ENCODE assay signal across 12 mouse cellular contexts in the genomic region with DNA sequence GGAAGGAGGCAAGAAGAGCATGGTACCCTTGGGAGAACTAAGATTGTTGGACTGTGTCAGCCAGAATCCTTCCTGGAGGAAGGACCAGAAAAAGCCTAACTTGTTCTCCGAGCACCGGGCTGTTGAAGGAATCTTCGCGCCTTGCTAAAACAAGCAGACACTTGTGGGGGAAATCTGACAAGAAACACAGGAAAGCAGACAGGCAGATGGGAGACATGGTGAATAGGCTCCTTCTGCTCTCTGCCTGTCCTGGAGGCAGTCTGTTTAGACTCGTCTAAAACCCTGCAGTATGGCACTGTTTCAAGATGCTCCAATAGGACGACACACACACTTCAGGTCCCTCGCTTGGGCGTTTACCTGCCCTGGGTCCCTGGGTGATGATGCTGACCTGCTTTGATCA. TPM values are rescaled to one million over a fixed set of nuclear protein-coding genes. Genes with fewer than 3 reads are reported as not detected.
A peak's percentile ranks its signal among the peaks of the same experiment; 100 is the strongest.
DNase-seq lines count a peak whose midpoint lies in the region; ATAC-seq and TF ChIP-seq lines count a peak whose summit lies in the region.
"Had no signal": no experiment of that assay in that cellular context is flagged by ENCODE, and none has a peak within 500 bp of the region (broad histone marks: within the 10 kb centered on the region; RNA-seq: fewer than 3 reads in every experiment).

No protein-coding gene starts in this region.

- no peak overlapping the region for H3K4me3 ChIP-seq in forebrain, embryonic 14.5 days (ENCODE audit: low read depth, low read length)
- no peak overlapping the region for H3K4me3 ChIP-seq in forebrain, embryonic 10.5 days
- no peak overlapping the region for H3K4me3 ChIP-seq in limb, embryonic 12.5 days (replicated peaks)
- H3K4me3 ChIP-seq in limb, embryonic 10.5 days, result no peak overlapping the region
- H3K4me3 ChIP-seq in forebrain, postnatal 0 days (ENCODE audit: low read depth, low read length), result no peak overlapping the region
- H3K4me3 ChIP-seq in limb, embryonic 14.5 days (replicated peaks; ENCODE audit: low read length), result no peak overlapping the region
- H3K4me3 ChIP-seq: hindbrain, embryonic 15.5 days; myocyte had no signal

- no peaks in the 10 kb centered on the region for H3K27me3 ChIP-seq in forebrain, embryonic 14.5 days (replicated peaks; ENCODE audit: control insufficient read depth, insufficient read depth, low read length)
- no peaks in the 10 kb centered on the region for H3K27me3 ChIP-seq in forebrain, embryonic 10.5 days (ENCODE audit: poor library complexity, severe bottlenecking)
- H3K27me3 ChIP-seq in limb, embryonic 12.5 days, result no peaks in the 10 kb centered on the region
- no peaks in the 10 kb centered on the region for H3K27me3 ChIP-seq in limb, embryonic 10.5 days (ENCODE audit: low read depth, poor library complexity, severe bottlenecking)
- no peaks in the 10 kb centered on the region for H3K27me3 ChIP-seq in forebrain, postnatal 0 days (ENCODE audit: insufficient read depth, low read length)
- no peaks in the 10 kb centered on the region for H3K27me3 ChIP-seq in limb, embryonic 14.5 days (ENCODE audit: control insufficient read depth, insufficient read depth, low read length)
- H3K27me3 ChIP-seq: hindbrain, embryonic 15.5 days had no signal

- H3K36me3 ChIP-seq in forebrain, embryonic 14.5 days (ENCODE audit: control insufficient read depth, insufficient read depth, low read length), result peaks cover 46% of the 10 kb centered on the region
- H3K36me3 ChIP-seq in forebrain, embryonic 10.5 days (replicated peaks), result peaks cover 50% of the 10 kb centered on the region
- H3K36me3 ChIP-seq in limb, embryonic 12.5 days, result peaks cover 48% of the 10 kb centered on the region
- H3K36me3 ChIP-seq in limb, embryonic 10.5 days, result peaks cover 48% of the 10 kb centered on the region
- H3K36me3 ChIP-seq in forebrain, postnatal 0 days (ENCODE audit: insufficient read depth), result peaks cover 45% of the 10 kb centered on the region
- H3K36me3 ChIP-seq in limb, embryonic 14.5 days (ENCODE audit: control insufficient read depth, insufficient read depth, low read length), result peaks cover 46% of the 10 kb centered on the region

- TF ChIP-seq POLR2A in limb, embryonic 14.5 days (IDR thresholded peaks at IDR 0.05; ENCODE audit: borderline replicate concordance, extremely low read depth, insufficient read depth, insufficient read length), result no peak

- no peak overlapping the region for H3K9ac ChIP-seq in forebrain, embryonic 14.5 days (ENCODE audit: low read length)
- no peak overlapping the region for H3K9ac ChIP-seq in limb, embryonic 12.5 days (replicated peaks)
- H3K9ac ChIP-seq in forebrain, postnatal 0 days, result no peak overlapping the region
- H3K9ac ChIP-seq in limb, embryonic 14.5 days (ENCODE audit: low read depth, low read length, severe bottlenecking), result no peak overlapping the region
- H3K9ac ChIP-seq: hindbrain, embryonic 15.5 days had no signal

- WGBS in forebrain, embryonic 14.5 days, result 86% methylated on average over 8 of the region's 8 CpGs
- 85% methylated on average over 8 of the region's 8 CpGs for WGBS in forebrain, embryonic 10.5 days
- 76% methylated on average over 8 of the region's 8 CpGs for WGBS in limb, embryonic 12.5 days
- 80% methylated on average over 8 of the region's 8 CpGs for WGBS in limb, embryonic 10.5 days
- 58% methylated on average over 8 of the region's 8 CpGs for WGBS in forebrain, postnatal 0 days
- WGBS in limb, embryonic 14.5 days, result 63% methylated on average over 8 of the region's 8 CpGs

- H3K4me1 ChIP-seq in forebrain, embryonic 14.5 days (ENCODE audit: control insufficient read depth, insufficient read depth, low read length), result no peaks in the 10 kb centered on the region
- peaks cover 30% of the 10 kb centered on the region for H3K4me1 ChIP-seq in forebrain, embryonic 10.5 days
- peaks cover 5% of the 10 kb centered on the region; the same call in 1 of the 2 replicates for H3K4me1 ChIP-seq in limb, embryonic 12.5 days (replicated peaks)
- 0 out of 2 replicates have a peak, but pooled peaks cover 24% of the 10 kb centered on the region for H3K4me1 ChIP-seq in limb, embryonic 10.5 days
- no peaks in the 10 kb centered on the region for H3K4me1 ChIP-seq in forebrain, postnatal 0 days (ENCODE audit: insufficient read depth)
- peaks cover 8% of the 10 kb centered on the region; the same call in 1 of the 2 replicates for H3K4me1 ChIP-seq in limb, embryonic 14.5 days (ENCODE audit: control insufficient read depth, insufficient read depth, low read length)
- H3K4me1 ChIP-seq: hindbrain, embryonic 15.5 days had no signal

- peak; percentile 31 for DNase-seq in forebrain, embryonic 14.5 days (ENCODE audit: low spot score)
- DNase-seq in forebrain, embryonic 10.5 days (ENCODE audit: extremely low spot score, low spot score), result no peak
- no peak for DNase-seq in limb, embryonic 10.5 days (ENCODE audit: low spot score)
- peak; percentile 55 for DNase-seq in forebrain, postnatal 0 days
- DNase-seq in limb, embryonic 14.5 days (ENCODE audit: low spot score), result no peak
- no peak for DNase-seq in cerebellum, postnatal 4 days (ENCODE audit: low spot score in 2 of 2)
- DNase-seq: adrenal gland, postnatal 36 days; liver had no signal

- H3K4me2 ChIP-seq in forebrain, embryonic 14.5 days (ENCODE audit: low read length), result no peak overlapping the region
- no peak overlapping the region for H3K4me2 ChIP-seq in limb, embryonic 12.5 days
- no peak overlapping the region for H3K4me2 ChIP-seq in forebrain, postnatal 0 days (ENCODE audit: low read depth)
- no peak overlapping the region for H3K4me2 ChIP-seq in limb, embryonic 14.5 days (replicated peaks; ENCODE audit: low read depth, low read length, severe bottlenecking)
- H3K4me2 ChIP-seq: hindbrain, embryonic 15.5 days had no signal

- TF ChIP-seq CTCF in forebrain, postnatal 0 days (IDR thresholded peaks at IDR 0.05; ENCODE audit: low read depth), result no peak

- no peak overlapping the region for H3K27ac ChIP-seq in forebrain, embryonic 14.5 days (ENCODE audit: low read depth, low read length)
- H3K27ac ChIP-seq in forebrain, embryonic 10.5 days, result no peak overlapping the region
- H3K27ac ChIP-seq in limb, embryonic 12.5 days, result peak overlapping the region; percentile 13; the same call in 1 of the 2 replicates
- no peak overlapping the region for H3K27ac ChIP-seq in limb, embryonic 10.5 days
- peak overlapping the region; percentile 62 for H3K27ac ChIP-seq in forebrain, postnatal 0 days (ENCODE audit: low read depth, low read length)
- 0 out of 2 replicates have a peak overlapping the region, but pooled peaks have one; percentile 22 for H3K27ac ChIP-seq in limb, embryonic 14.5 days (replicated peaks; ENCODE audit: low read depth, low read length)
- H3K27ac ChIP-seq: hindbrain, embryonic 15.5 days had no signal

- H3K9me3 ChIP-seq in forebrain, embryonic 14.5 days (replicated peaks; ENCODE audit: control insufficient read depth, low read length), result no peaks in the 10 kb centered on the region
- no peaks in the 10 kb centered on the region for H3K9me3 ChIP-seq in forebrain, embryonic 10.5 days
- H3K9me3 ChIP-seq in limb, embryonic 12.5 days, result no peaks in the 10 kb centered on the region
- no peaks in the 10 kb centered on the region for H3K9me3 ChIP-seq in limb, embryonic 10.5 days (replicated peaks)
- H3K9me3 ChIP-seq in forebrain, postnatal 0 days (ENCODE audit: low read length), result no peaks in the 10 kb centered on the region
- H3K9me3 ChIP-seq in limb, embryonic 14.5 days (ENCODE audit: control insufficient read depth, low read length), result no peaks in the 10 kb centered on the region
- H3K9me3 ChIP-seq: hindbrain, embryonic 15.5 days had no signal

- ATAC-seq in forebrain, embryonic 14.5 days, result peak; percentile 40; the same call in 1 of the 2 replicates
- ATAC-seq in limb, embryonic 12.5 days (ENCODE audit: insufficient number of reproducible peaks, insufficient read depth, low FRiP score, low TSS enrichment, low read depth), result no peak
- peak; percentile 60 for ATAC-seq in forebrain, postnatal 0 days
- ATAC-seq in limb, embryonic 14.5 days (ENCODE audit: low FRiP score, low read depth), result no peak
- no peak for ATAC-seq in megakaryocyte progenitor cell, adult 5-6 weeks (replicated peaks; ENCODE audit: poor library complexity)

RNA-seq across cellular contexts. Expression of a gene that starts 32.3 kb away (rescaled TPM):
- 1.6 and 1.7 TPM in 2 replicates for polyA plus RNA-seq in forebrain, embryonic 14.5 days (2014; fragmentation: Nextera tagmentation; extraction: Ambion mirVana)
- 9.6 and 11.8 TPM in 2 replicates for polyA plus RNA-seq in forebrain, embryonic 10.5 days (2016; fragmentation: Nextera tagmentation; extraction: Ambion mirVana)
- polyA plus RNA-seq in limb, embryonic 12.5 days (2016; fragmentation: Nextera tagmentation; extraction: Ambion mirVana), result 21.7 and 23.3 TPM in 2 replicates
- polyA plus RNA-seq in limb, embryonic 10.5 days (2016; fragmentation: Nextera tagmentation; extraction: Ambion mirVana), result 14.4 and 20.4 TPM in 2 replicates
- total RNA-seq in forebrain, postnatal 0 days (2014; rRNA removed), result 1.2 and 1.7 TPM in 2 replicates
- 2.3 TPM in 2 replicates for polyA plus RNA-seq in forebrain, postnatal 0 days (2015; fragmentation: Nextera tagmentation; extraction: Ambion mirVana)
- polyA plus RNA-seq in limb, embryonic 14.5 days (2012; rRNA removed), result 18.0 and 22.0 TPM in 2 replicates
- 25.1 and 27.9 TPM in 2 replicates for polyA plus RNA-seq in limb, embryonic 14.5 days (2014; fragmentation: Nextera tagmentation; extraction: Ambion mirVana)
- total RNA-seq in megakaryocyte progenitor cell, adult 5-6 weeks (2015), result 13.7 and 26.0 TPM in 2 replicates
- total RNA-seq in megakaryocyte progenitor cell, adult 5-6 weeks (2017), result 13.3 and 14.7 TPM in 2 replicates

RNA-seq across cellular contexts. Expression of a gene that starts 53.0 kb away (rescaled TPM):
- 81.9 and 92.5 TPM in 2 replicates for polyA plus RNA-seq in forebrain, embryonic 14.5 days (2014; fragmentation: Nextera tagmentation; extraction: Ambion mirVana)
- 33.0 and 35.0 TPM in 2 replicates for polyA plus RNA-seq in forebrain, embryonic 10.5 days (2016; fragmentation: Nextera tagmentation; extraction: Ambion mirVana)
- 59.0 and 60.7 TPM in 2 replicates for polyA plus RNA-seq in limb, embryonic 12.5 days (2016; fragmentation: Nextera tagmentation; extraction: Ambion mirVana)
- polyA plus RNA-seq in limb, embryonic 10.5 days (2016; fragmentation: Nextera tagmentation; extraction: Ambion mirVana), result 38.1 and 48.2 TPM in 2 replicates
- 84.2 and 103 TPM in 2 replicates for total RNA-seq in forebrain, postnatal 0 days (2014; rRNA removed)
- 55.1 and 78.4 TPM in 2 replicates for polyA plus RNA-seq in forebrain, postnatal 0 days (2015; fragmentation: Nextera tagmentation; extraction: Ambion mirVana)
- 26.1 and 29.5 TPM in 2 replicates for polyA plus RNA-seq in limb, embryonic 14.5 days (2012; rRNA removed)
- 40.4 and 47.1 TPM in 2 replicates for polyA plus RNA-seq in limb, embryonic 14.5 days (2014; fragmentation: Nextera tagmentation; extraction: Ambion mirVana)
- 31.4 and 33.0 TPM in 2 replicates for total RNA-seq in megakaryocyte progenitor cell, adult 5-6 weeks (2015)
- 34.2 and 38.5 TPM in 2 replicates for total RNA-seq in megakaryocyte progenitor cell, adult 5-6 weeks (2017)

Comparison
In these comparisons a context has a peak if more than half of its experiments do, and no peak if none do; other contexts are left out.
1. DNase-seq: peak in forebrain, embryonic 14.5 days (single experiment) and forebrain, postnatal 0 days (single experiment); none in forebrain, embryonic 10.5 days (single experiment), limb, embryonic 10.5 days (single experiment), limb, embryonic 14.5 days (single experiment) and cerebellum, postnatal 4 days (0 of 2).
2. H3K27ac ChIP-seq: peak in limb, embryonic 12.5 days (single experiment), forebrain, postnatal 0 days (single experiment) and limb, embryonic 14.5 days (single experiment); none in forebrain, embryonic 14.5 days (single experiment), forebrain, embryonic 10.5 days (single experiment) and limb, embryonic 10.5 days (single experiment).
3. ATAC-seq: peak in forebrain, embryonic 14.5 days (single experiment) and forebrain, postnatal 0 days (single experiment); none in limb, embryonic 12.5 days (single experiment), limb, embryonic 14.5 days (single experiment) and megakaryocyte progenitor cell, adult 5-6 weeks (single experiment).